Mouse (Mus musculus): ENCODE results near the gene Smarcd2. TPM values are rescaled to one million over a fixed set of nuclear protein-coding genes. Genes with fewer than 3 reads are reported as not detected.

Smarcd2 gene
- polyA plus RNA-seq, 1 experiment from 2014 or later, result 37.1 TPM

- no peaks in the 10 kb centered on the region for H3K36me3 ChIP-seq (replicated peaks)
- no peaks in the 10 kb centered on the region for H3K9me3 ChIP-seq
- no peak overlapping the region for H3K27ac ChIP-seq (replicated peaks)
- H3K4me3 ChIP-seq, result no peak overlapping the region
- no peaks in the 10 kb centered on the region for H3K27me3 ChIP-seq (replicated peaks; ENCODE audit: low read depth, poor library complexity, severe bottlenecking)
- peak; percentile 79 for DNase-seq (ENCODE audit: low spot score)
- 15% methylated on average over 2 of the region's 2 CpGs for WGBS
- no peaks in the 10 kb centered on the region for H3K4me1 ChIP-seq
These were observed 29.9 kb upstream of the Smarcd2 start for GRCm38 (mm10) chr11:106302634-106303033.

- H3K9me3 ChIP-seq, result no peaks in the 10 kb centered on the region
- 84% methylated on average over 9 of the region's 9 CpGs for WGBS
- DNase-seq (ENCODE audit: low spot score), result no peak
- no peaks in the 10 kb centered on the region for H3K36me3 ChIP-seq (replicated peaks)
- no peaks in the 10 kb centered on the region for H3K27me3 ChIP-seq (replicated peaks; ENCODE audit: low read depth, poor library complexity, severe bottlenecking)
- H3K4me3 ChIP-seq, result no peak within 1 kb of the TSS
- no peak within 1 kb of the TSS; the same call in 1 of the 2 replicates for H3K27ac ChIP-seq (replicated peaks)
- no peaks in the 10 kb centered on the region for H3K4me1 ChIP-seq
These were observed 29.0 kb upstream of the Smarcd2 start, which contains the start of gene Gh for GRCm38 (mm10) chr11:106301765-106302164. Gene Gh, minus strand, starts transcription at chr11:106301865.

- Histone ChIP-seq H3K9me3 (no peaks in the 10 kb centered on the region), H3K4me3 (no peak overlapping the region), H3K27me3 (replicated peaks; ENCODE audit: low read depth, poor library complexity, severe bottlenecking) (no peaks in the 10 kb centered on the region), H3K36me3 (replicated peaks) (no peaks in the 10 kb centered on the region), H3K27ac (replicated peaks) (no peak overlapping the region), H3K4me1 (no peaks in the 10 kb centered on the region)
- 91% methylated on average over 2 of the region's 2 CpGs for WGBS
- DNase-seq (ENCODE audit: low spot score), result no peak
These were observed 19.1 kb upstream of the Smarcd2 start for GRCm38 (mm10) chr11:106291861-106292260.

GRCm38 (mm10) chr11:106290376-106290775, 17.6 kb upstream of the Smarcd2 start:
- 0 out of 2 replicates have a peak, but pooled peaks cover 3% of the 10 kb centered on the region for H3K4me1 ChIP-seq
- 87% methylated on average over 5 of the region's 5 CpGs for WGBS
- no peaks in the 10 kb centered on the region for H3K27me3 ChIP-seq (replicated peaks; ENCODE audit: low read depth, poor library complexity, severe bottlenecking)
- no peaks in the 10 kb centered on the region for H3K9me3 ChIP-seq
- H3K4me3 ChIP-seq, result no peak overlapping the region
- no peaks in the 10 kb centered on the region for H3K36me3 ChIP-seq (replicated peaks)
- DNase-seq (ENCODE audit: low spot score), result no peak
- H3K27ac ChIP-seq (replicated peaks), result no peak overlapping the region

- Histone ChIP-seq H3K4me1 (0 out of 2 replicates have a peak, but pooled peaks cover 3% of the 10 kb centered on the region), H3K4me3 (no peak overlapping the region), H3K36me3 (replicated peaks) (no peaks in the 10 kb centered on the region), H3K27ac (replicated peaks) (no peak overlapping the region), H3K9me3 (no peaks in the 10 kb centered on the region), H3K27me3 (replicated peaks; ENCODE audit: low read depth, poor library complexity, severe bottlenecking) (no peaks in the 10 kb centered on the region)
- no peak for DNase-seq (ENCODE audit: low spot score)
- WGBS, result 76% methylated on average over 8 of the region's 8 CpGs
These were observed 16.6 kb upstream of the Smarcd2 start for GRCm38 (mm10) chr11:106289369-106289768.

- Histone ChIP-seq H3K4me1 (0 out of 2 replicates have a peak, but pooled peaks cover 3% of the 10 kb centered on the region), H3K9me3 (no peaks in the 10 kb centered on the region), H3K27ac (replicated peaks) (no peak overlapping the region), H3K27me3 (replicated peaks; ENCODE audit: low read depth, poor library complexity, severe bottlenecking) (no peaks in the 10 kb centered on the region), H3K4me3 (no peak overlapping the region), H3K36me3 (replicated peaks) (no peaks in the 10 kb centered on the region)
- DNase-seq (ENCODE audit: low spot score), result no peak
- 76% methylated on average over 11 of the region's 11 CpGs for WGBS
These were observed 14.2 kb upstream of the Smarcd2 start for GRCm38 (mm10) chr11:106286987-106287386.

- Histone ChIP-seq H3K9me3 (no peaks in the 10 kb centered on the region), H3K4me1 (0 out of 2 replicates have a peak, but pooled peaks cover 3% of the 10 kb centered on the region), H3K27me3 (replicated peaks; ENCODE audit: low read depth, poor library complexity, severe bottlenecking) (no peaks in the 10 kb centered on the region), H3K27ac (replicated peaks) (no peak overlapping the region), H3K36me3 (replicated peaks) (no peaks in the 10 kb centered on the region), H3K4me3 (no peak overlapping the region)
- 90% methylated on average over 7 of the region's 7 CpGs for WGBS
- DNase-seq (ENCODE audit: low spot score), result no peak
These were observed 13.4 kb upstream of the Smarcd2 start for GRCm38 (mm10) chr11:106286206-106286605.

- Histone ChIP-seq H3K27ac (replicated peaks) (no peak overlapping the region), H3K9me3 (no peaks in the 10 kb centered on the region), H3K4me1 (0 out of 2 replicates have a peak, but pooled peaks cover 3% of the 10 kb centered on the region), H3K27me3 (replicated peaks; ENCODE audit: low read depth, poor library complexity, severe bottlenecking) (no peaks in the 10 kb centered on the region), H3K4me3 (no peak overlapping the region), H3K36me3 (replicated peaks) (no peaks in the 10 kb centered on the region)
- 79% methylated on average over 8 of the region's 8 CpGs for WGBS
- DNase-seq (ENCODE audit: low spot score), result no peak
These were observed 11.4 kb upstream of the Smarcd2 start for GRCm38 (mm10) chr11:106284126-106284525.

GRCm38 (mm10) chr11:106283371-106283770, 10.6 kb upstream of the Smarcd2 start:
- no peak for DNase-seq (ENCODE audit: low spot score)
- no peaks in the 10 kb centered on the region for H3K36me3 ChIP-seq (replicated peaks)
- H3K4me1 ChIP-seq, result 0 out of 2 replicates have a peak, but pooled peaks cover 3% of the 10 kb centered on the region
- H3K9me3 ChIP-seq, result no peaks in the 10 kb centered on the region
- 0 out of 2 replicates have a peak, but pooled peaks cover under 1% of the 10 kb centered on the region for H3K27me3 ChIP-seq (replicated peaks; ENCODE audit: low read depth, poor library complexity, severe bottlenecking)
- 81% methylated on average over 4 of the region's 4 CpGs for WGBS
- H3K4me3 ChIP-seq, result no peak overlapping the region
- H3K27ac ChIP-seq (replicated peaks), result no peak overlapping the region

GRCm38 (mm10) chr11:106282452-106282851, 9.7 kb upstream of the Smarcd2 start:
- 85% methylated on average over 6 of the region's 6 CpGs for WGBS
- 0 out of 2 replicates have a peak, but pooled peaks cover 3% of the 10 kb centered on the region for H3K4me1 ChIP-seq
- H3K4me3 ChIP-seq, result no peak overlapping the region
- 0 out of 2 replicates have a peak, but pooled peaks cover 7% of the 10 kb centered on the region for H3K27me3 ChIP-seq (replicated peaks; ENCODE audit: low read depth, poor library complexity, severe bottlenecking)
- H3K36me3 ChIP-seq (replicated peaks), result no peaks in the 10 kb centered on the region
- no peak for DNase-seq (ENCODE audit: low spot score)
- no peaks in the 10 kb centered on the region for H3K9me3 ChIP-seq
- no peak overlapping the region for H3K27ac ChIP-seq (replicated peaks)

- H3K27me3 ChIP-seq (replicated peaks; ENCODE audit: low read depth, poor library complexity, severe bottlenecking), result 0 out of 2 replicates have a peak, but pooled peaks cover 11% of the 10 kb centered on the region
- 11% methylated on average over 25 of the region's 25 CpGs for WGBS
- H3K4me1 ChIP-seq, result peaks cover 38% of the 10 kb centered on the region
- DNase-seq (ENCODE audit: low spot score), result peak; percentile 93
- no peaks in the 10 kb centered on the region for H3K9me3 ChIP-seq
- H3K36me3 ChIP-seq (replicated peaks), result no peaks in the 10 kb centered on the region
- H3K4me3 ChIP-seq, result peak within 1 kb of the TSS; percentile 32
- H3K27ac ChIP-seq (replicated peaks), result peak within 1 kb of the TSS; percentile 31; the same call in 1 of the 2 replicates
These were observed 3.7 kb upstream of the Smarcd2 start, which contains the start of gene Tcam1 for GRCm38 (mm10) chr11:106276454-106276853. Gene Tcam1, plus strand, starts transcription at chr11:106276672.

GRCm38 (mm10) chr11:106274971-106275411, 2.2 kb upstream of the Smarcd2 start:
- 88% methylated on average over 7 of the region's 7 CpGs for WGBS
- no peak for DNase-seq (ENCODE audit: low spot score)
- Histone ChIP-seq H3K27me3 (replicated peaks; ENCODE audit: low read depth, poor library complexity, severe bottlenecking) (0 out of 2 replicates have a peak, but pooled peaks cover 11% of the 10 kb centered on the region), H3K4me3 (no peak overlapping the region), H3K27ac (replicated peaks) (peak overlapping the region; percentile 31), H3K4me1 (peaks cover 52% of the 10 kb centered on the region), H3K9me3 (no peaks in the 10 kb centered on the region), H3K36me3 (replicated peaks) (peaks cover 7% of the 10 kb centered on the region)

GRCm38 (mm10) chr11:106274374-106274773, 1.6 kb upstream of the Smarcd2 start:
- 84% methylated on average over 1 of the region's 1 CpGs for WGBS
- H3K27ac ChIP-seq (replicated peaks), result no peak overlapping the region

More at GRCm38 (mm10) chr11:106274374-106274773, 1.6 kb upstream of the Smarcd2 start:
- H3K4me1 ChIP-seq, result peaks cover 55% of the 10 kb centered on the region
- no peak overlapping the region for H3K4me3 ChIP-seq
- H3K36me3 ChIP-seq (replicated peaks), result peaks cover 7% of the 10 kb centered on the region
- H3K9me3 ChIP-seq, result no peaks in the 10 kb centered on the region
- DNase-seq (ENCODE audit: low spot score), result no peak
- 0 out of 2 replicates have a peak, but pooled peaks cover 11% of the 10 kb centered on the region for H3K27me3 ChIP-seq (replicated peaks; ENCODE audit: low read depth, poor library complexity, severe bottlenecking)

All from embryonic facial prominence, embryonic 10.5 days (tissue).